Mouse (Mus musculus) kidney, adult 8-10 months (tissue): ENCODE measurements around the gene Dnah2.

Experiments used
- DNase-seq, 2 experiments: peaks; one replicate each; pipeline ENCODE4 v3.0.0; 2022

The Dnah2 gene

GRCm38 (mm10) chr11:69549060-69549656 is at the start of gene Dnah2:
Gene Dnah2 (minus strand): TSS chr11:69549110.
- no peak for DNase-seq

DNA sequence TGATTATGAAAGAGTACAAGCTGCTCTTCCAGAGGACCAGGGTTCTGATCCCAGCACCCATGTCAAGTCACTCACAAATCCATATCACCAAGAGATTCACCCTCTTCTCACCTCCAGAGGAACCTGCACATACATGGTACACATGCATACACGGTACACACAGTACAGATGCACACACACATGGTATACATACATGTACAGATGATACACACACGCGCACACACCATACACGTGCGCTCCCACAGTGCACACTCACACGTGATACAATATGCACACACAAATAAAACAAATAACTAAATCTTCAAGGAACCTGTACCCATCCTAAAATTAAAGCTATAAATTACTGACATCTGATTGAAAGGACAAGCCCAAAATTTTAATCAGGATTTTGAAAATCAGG is 45.9 kb upstream of the Dnah2 start:
- DNase-seq = no peak

- no peak for DNase-seq
These were observed 43.9 kb upstream of the Dnah2 start for GRCm38 (mm10) chr11:69592799-69593198.

- DNase-seq = no peak
These were observed 43.2 kb upstream of the Dnah2 start for GRCm38 (mm10) chr11:69591899-69592637.

GRCm38 (mm10) chr11:69591424-69591823 is 42.5 kb upstream of the Dnah2 start:
- no peak for DNase-seq

- DNase-seq = no peak
These were observed 41.7 kb upstream of the Dnah2 start for GRCm38 (mm10) chr11:69590622-69591021.

- DNase-seq = no peak
These were observed 40.4 kb upstream of the Dnah2 start for GRCm38 (mm10) chr11:69589207-69589834.

DNA sequence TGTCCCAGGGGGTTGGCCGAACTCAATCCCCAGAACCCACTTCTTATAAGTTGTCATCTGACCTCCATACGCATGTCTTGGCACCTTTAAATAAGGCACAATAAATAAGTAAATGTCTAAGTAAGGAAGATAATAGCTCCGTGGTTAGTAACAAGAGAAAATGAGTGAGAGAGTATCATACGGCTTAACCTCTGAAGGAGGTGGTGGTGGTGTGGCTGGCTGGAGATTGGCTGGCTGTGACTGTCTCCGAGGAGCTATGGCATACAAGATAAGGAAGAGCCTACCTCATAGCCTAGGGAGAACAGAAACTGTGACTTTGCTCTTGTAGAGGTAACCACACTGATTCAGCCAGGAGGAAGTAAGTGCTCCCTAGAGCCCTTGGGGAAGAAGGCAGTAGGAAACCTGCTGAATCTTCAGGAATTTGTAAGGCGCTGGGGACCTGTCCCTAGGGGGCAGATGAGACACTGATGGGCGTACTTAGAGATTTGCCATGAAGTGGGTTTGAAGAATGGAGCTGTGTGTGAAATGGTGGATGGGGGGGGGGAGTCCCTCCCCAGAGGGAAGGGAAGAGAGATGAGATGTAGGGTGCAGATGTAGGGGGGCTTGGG is 36.9 kb upstream of the Dnah2 start:
- DNase-seq = no peak

DNA sequence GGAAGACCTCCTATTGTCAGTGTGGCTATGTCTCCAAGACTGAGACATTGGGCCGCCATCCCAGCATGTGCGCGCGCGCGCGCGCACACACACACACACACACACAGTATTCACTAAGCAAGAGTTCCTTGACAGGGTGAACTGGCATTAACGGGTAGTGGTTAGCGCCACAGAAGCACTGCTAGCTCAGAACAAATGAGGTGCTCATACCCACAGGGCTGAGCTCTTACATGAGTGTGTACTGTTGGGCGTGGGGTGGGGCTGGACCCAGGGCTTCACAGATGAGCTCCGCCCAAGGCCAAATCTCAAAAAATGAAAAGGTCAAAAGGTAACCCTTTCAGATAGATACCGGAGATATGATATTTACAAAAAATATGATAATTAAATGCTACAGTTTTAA is 36.0 kb upstream of the Dnah2 start:
- no peak for DNase-seq

GRCm38 (mm10) chr11:69584008-69584407 is 35.1 kb upstream of the Dnah2 start:
- no peak for DNase-seq

DNA sequence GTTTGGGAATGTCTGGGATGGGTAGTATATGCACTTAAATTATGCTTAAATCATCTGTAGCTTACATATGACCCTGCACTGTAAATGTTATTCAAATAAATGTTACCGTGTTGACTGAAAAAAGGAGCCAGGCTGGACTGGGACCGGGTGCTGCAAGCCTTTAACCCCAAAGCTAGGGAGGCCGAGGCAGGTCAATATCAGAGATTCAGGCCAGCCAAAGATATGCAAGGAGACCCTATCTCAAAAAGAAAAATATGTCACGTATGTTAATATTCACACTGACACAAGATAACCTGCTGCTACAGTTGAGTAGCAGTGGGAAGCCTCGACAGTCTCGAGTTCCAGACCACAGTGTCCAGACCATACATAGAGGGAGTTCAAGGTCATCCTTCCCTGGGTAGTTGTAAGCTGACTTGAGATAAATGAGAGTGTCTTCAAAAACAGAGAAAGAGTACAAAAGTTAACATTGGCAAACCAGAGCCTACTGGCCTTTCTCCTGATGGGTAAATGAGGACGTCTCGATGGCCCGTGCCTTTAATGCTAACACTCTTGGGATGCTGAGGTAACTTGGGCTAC is 33.4 kb upstream of the Dnah2 start:
- no peak for DNase-seq

DNA sequence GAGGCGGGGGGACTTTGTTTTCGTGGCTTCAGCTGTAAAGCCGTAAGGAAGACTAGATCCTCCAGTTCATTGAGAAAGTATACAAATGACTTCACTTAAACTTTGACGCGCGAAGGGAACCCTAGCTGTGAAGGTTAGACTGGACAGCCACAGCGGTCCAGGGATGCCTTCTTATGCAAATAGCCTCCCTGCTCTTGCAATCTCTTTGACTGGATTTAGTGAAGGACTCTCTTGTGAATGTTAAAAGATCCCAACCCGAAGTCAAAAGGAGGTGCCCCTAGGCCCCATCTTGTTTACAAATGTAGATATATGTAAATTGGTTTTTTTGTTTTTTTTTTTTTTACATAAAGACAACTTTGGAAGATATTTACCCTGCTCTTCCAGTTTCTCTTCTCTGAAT is 32.9 kb upstream of the Dnah2 start:
- DNase-seq = no peak

DNA sequence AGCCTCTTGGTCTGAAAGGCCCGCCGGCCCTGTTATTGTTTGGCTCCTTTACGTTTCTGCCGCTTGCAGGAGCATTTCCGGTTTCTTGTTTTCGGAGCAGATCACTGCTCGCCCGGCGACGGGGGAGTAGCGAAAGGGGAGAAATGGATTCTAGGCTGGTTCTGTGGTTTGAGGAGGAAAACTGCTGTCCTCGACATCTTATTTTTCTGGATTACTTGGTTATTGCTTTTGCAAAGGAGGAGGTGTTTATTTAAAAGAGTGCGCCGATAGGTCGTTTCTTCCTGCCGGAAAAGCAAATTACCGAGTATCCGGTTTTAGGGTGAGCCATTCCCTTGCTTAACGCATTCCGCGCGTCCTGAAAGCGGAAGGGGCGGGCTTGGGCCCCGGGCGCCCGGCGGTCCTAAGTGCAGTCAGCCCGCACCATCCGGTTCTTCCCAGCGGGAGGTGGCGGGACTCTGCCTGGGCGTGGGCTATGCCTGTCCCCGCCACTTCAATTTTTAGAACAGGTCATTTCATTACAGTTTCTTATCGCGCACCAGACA is 32.3 kb upstream of the Dnah2 start:
- DNase-seq = peak; percentile 93 to 94

DNA sequence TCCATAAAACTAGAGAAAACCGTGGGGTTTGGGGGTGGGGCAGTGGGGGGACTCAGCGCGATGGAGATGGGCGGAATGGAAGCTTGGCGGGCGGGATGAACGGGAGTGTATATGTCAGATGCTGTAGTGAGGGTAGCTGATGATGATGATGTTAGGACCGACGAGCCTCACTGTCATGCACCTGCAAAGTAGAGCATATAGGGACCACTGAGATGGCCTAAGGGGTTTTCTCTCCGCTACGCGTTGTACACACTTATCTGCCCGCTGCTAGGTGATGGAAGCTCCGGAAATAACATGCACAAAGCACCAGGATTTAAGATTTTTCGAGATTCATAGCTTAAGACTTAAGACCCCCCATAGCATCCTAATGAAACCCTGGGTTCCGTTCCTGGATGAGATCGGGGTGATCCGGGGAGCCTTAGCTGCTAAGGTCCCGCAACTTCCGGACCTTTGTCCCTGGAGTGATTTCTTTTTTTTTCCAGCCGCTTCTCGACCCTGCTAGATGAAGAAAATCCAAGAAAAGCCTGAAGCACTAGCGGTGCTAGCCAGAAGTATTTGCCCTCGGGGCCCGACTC is 31.7 kb upstream of the Dnah2 start:
- DNase-seq = no peak

DNA sequence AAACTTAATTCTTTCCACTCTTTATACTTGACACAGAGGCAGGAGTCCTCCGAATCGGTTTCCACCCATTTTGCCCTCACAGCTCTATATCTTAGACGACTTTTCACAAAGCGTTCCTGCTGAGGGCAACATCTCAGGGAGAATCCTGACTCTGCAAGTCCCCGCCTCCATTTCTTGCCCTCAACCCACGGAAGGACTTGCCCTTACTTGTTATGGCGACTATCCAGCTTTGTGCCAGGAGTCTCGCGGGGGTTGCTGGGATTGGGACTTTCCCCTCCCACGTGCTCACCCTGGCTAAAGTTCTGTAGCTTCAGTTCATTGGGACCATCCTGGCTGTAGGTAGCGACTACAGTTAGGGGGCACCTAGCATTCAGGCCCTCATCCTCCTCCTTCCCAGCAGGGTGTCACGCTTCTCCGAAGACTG is 31.2 kb upstream of the Dnah2 start, which contains the start of the genes Wrap53 and Trp53:
Wrap53 (minus strand) TSS at position 165 of the 424 bp plus-strand sequence.
Trp53 (plus strand) TSS at position 269 of the 424 bp plus-strand sequence.
- peak; percentile 96 for DNase-seq

DNA sequence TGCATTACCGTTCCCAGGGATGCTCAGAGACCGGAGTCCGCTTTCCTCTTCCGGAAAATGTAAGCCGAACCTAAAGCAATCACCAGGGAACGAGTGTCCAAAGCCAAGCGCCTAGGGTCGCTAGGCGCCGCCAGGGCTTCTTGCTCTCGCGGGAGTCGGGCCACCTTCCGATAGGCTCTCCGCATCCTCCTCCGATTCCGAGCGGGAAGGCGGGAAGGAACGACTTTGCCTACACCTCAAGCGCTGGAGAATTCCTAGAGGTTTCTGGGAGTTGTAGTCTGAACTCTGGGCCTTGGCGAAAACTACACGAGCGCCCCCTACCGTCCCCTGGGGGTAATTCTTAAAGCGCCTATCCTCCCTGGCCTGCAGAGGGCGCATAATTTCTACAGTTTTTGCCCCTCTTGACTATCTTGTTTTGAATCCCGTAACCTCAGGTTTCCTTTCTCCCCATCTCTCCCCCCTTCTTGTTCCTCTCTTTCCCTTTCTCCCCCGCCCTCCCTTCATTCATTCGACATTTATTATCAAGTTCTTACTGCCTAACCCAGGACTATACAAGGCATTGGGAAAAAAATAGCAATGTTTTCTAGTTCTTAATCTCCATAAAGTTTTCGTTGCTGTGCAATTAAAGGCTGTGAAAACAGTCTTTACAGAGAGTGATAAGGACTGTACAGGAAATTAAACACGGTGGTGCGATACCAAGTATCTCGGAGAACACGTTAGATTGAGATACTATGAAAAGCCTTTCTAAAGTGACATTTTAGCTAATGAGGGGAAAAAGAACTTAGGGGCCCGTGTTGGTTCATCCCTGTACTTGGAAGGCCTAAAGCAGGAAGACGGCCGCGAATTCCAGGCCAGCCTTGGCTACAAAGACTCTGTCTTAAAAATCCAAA is 30.5 kb upstream of the Dnah2 start:
- peak; percentile 98 for DNase-seq

DNA sequence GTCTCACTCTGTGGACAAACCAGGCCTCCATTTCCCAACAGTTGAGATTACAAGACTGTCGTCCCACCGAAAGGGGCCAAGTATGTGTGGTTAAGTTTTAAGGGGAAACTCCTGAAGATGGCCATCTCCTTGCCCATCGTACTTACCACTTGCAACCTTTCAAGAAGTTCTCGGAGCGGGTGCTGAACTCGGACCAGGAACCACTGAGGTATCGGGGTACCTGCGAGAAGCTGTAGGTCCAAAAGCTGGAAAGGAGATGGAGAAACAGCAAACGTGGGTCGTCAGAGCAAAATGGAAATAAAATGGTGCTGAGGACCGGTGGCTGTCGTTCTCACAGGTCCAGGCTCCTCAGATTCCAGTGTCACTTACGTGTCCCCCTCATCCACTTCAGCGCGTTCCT is 29.4 kb upstream of the Dnah2 start:
- peak in 1 of 2 experiments; percentile 11 for DNase-seq

GRCm38 (mm10) chr11:69576307-69576706 is 27.4 kb upstream of the Dnah2 start:
- DNase-seq = no peak

GRCm38 (mm10) chr11:69575220-69575619 is 26.3 kb upstream of the Dnah2 start:
- no peak for DNase-seq

DNA sequence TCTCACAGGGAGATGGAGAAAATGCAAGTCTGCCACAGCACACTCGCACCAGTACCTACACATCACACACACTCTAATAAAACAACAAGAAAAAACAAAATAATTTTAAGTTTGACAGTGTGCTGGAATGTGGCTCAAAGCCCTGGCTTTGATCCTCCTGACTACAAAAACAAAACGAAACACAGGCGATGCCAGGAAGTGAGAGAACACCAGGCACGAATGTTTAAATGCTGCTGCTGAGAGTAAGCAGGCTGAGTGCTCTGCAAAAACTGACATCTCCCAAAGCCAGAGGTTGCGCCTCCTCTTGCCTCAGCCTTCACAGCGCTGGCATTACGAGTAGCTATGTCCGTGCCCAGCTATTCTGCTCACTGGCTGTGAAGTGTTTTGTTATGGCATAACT is 16.2 kb upstream of the Dnah2 start:
- no peak for DNase-seq

DNA sequence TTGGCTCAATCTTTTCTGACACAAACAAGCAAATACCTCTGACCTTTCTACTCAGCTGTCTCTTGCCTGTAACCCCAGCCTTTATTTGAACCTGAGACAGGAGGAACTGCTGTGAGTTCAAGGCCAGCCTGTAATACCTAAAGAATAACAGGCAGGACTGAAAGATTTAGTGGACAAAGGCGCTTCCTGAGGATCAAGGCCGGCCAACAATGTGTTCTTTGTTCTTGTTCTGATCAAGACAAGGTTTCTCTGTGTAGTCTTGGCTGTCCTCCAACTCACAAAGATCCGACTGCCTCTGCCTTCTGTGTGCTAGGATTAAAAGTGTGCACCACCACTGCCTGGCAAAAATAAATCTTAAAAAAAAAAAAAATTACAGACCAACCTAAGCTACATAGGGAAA is 15.5 kb upstream of the Dnah2 start:
- no peak for DNase-seq

DNA sequence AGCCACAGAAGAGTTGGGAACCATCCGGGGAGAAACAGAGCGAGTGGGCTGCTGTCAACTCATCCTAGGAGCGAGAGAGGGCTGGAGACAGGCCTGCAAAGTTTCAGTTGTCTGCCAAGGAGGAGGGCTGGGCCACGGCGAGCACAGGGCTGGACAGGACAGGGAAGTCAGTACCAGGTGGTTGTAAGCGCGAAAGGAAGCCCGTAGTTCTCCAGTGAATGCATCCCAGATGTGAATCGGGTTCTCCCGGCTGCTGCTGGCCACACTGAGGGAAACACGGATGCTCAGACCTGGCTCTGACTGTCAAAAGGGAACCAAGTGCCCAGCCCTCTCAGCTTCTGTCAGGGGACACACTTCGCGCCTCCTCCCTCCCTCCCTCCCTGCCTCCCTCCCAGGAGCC is 14.5 kb upstream of the Dnah2 start:
- no peak for DNase-seq
